Mouse (Mus musculus) hindbrain, embryonic 14.5 days (tissue): ENCODE measurements around the gene Fance. TPM values are rescaled to one million over a fixed set of nuclear protein-coding genes. Genes with fewer than 3 reads are reported as not detected.

ENCODE experiments used
- ATAC-seq: fragments of 200-750 bp; cut with Nextera tagmentation; 2 replicates; pipeline ENCODE4 v1.8.0; 2017; ENCODE audit warnings: moderate number of reproducible peaks, mild to moderate bottlenecking, moderate TSS enrichment, moderate library complexity; ENCODE audit not compliant: low FRiP score
- DNase-seq: peaks from one replicate; pipeline ENCODE4 v3.0.0-alpha.2; 2015; ENCODE audit warnings: low spot score
- H3K27ac ChIP-seq: fragments of 300-500 bp; sonication (generic); 2 replicates; pipeline ENCODE4 v1.5.1; 2014; ENCODE audit warnings: mild to moderate bottlenecking, moderate library complexity
- H3K27me3 ChIP-seq: fragments of 300-500 bp; sonication (generic); 2 replicates; pipeline ENCODE4 v1.6.1; 2014; ENCODE audit warnings: mild to moderate bottlenecking, low read length, mixed read lengths; ENCODE audit not compliant: control insufficient read depth, insufficient read depth
- H3K36me3 ChIP-seq: fragments of 300-500 bp; sonication (generic); replicated peaks from 2 replicates; pipeline ENCODE4 v1.6.1; 2014; ENCODE audit not compliant: control insufficient read depth, insufficient read depth
- H3K4me1 ChIP-seq: fragments of 300-500 bp; sonication (generic); replicated peaks from 2 replicates; pipeline ENCODE4 v1.6.1; 2014; ENCODE audit warnings: antibody characterized with exemption, low read length, mixed read lengths; ENCODE audit not compliant: control insufficient read depth, insufficient read depth
- H3K4me2 ChIP-seq: fragments of 300-500 bp; sonication (generic); replicated peaks from 2 replicates; pipeline ENCODE4 v1.6.1; 2014; ENCODE audit warnings: mild to moderate bottlenecking, moderate library complexity
- H3K4me3 ChIP-seq: fragments of 300-500 bp; sonication (generic); replicated peaks from 2 replicates; pipeline ENCODE4 v1.5.1; 2014; ENCODE audit warnings: mild to moderate bottlenecking, low read length
- H3K9ac ChIP-seq: fragments of 300-500 bp; sonication (generic); 2 replicates; pipeline ENCODE4 v1.6.1; 2014
- H3K9me3 ChIP-seq: fragments of 300-500 bp; sonication (generic); 2 replicates; pipeline ENCODE4 v1.6.1; 2016; ENCODE audit warnings: low read length; ENCODE audit not compliant: control insufficient read depth
- WGBS: fragments of 180-500 bp; shearing (Covaris S2); extraction: QIAGEN DNeasy Blood & Tissue Kit; methylation state at CpG from one replicate; pipeline ENCODE4 v1.1.7; 2014; 5-methylcytosine and 5-hydroxymethylcytosine counted together
- polyA plus RNA-seq: library from polyadenylated mRNA; unstranded; fragments of >200 nt; fragmentation: Nextera tagmentation; extraction: Ambion mirVana; gene quantifications from 2 replicates; pipeline ENCODE4 v1.2.1, GENCODE M21; 2014

The Fance gene
- polyA plus RNA-seq, 1 experiment from 2014 or later = 22.0 TPM

- no peak for DNase-seq
- Histone ChIP-seq H3K27me3 (peaks cover 29% of the 10 kb centered on the region), H3K4me3 (no peak overlapping the region), H3K27ac (no peak overlapping the region), H3K36me3 (no peaks in the 10 kb centered on the region), H3K4me2 (no peak overlapping the region), H3K9ac (no peak overlapping the region), H3K9me3 (no peaks in the 10 kb centered on the region), H3K4me1 (peaks cover 15% of the 10 kb centered on the region)
- WGBS = 84% methylated on average over 10 of the region's 10 CpGs
- no peak for ATAC-seq
Measured at GRCm38 (mm10) chr17:28347327-28347726, 34.0 kb downstream of the Fance start.

- Histone ChIP-seq H3K4me3 (no peak overlapping the region), H3K9ac (no peak overlapping the region), H3K36me3 (no peaks in the 10 kb centered on the region), H3K4me1 (peaks cover 15% of the 10 kb centered on the region), H3K4me2 (0 out of 2 replicates have a peak overlapping the region, but pooled peaks have one; percentile 91), H3K27me3 (peaks cover 34% of the 10 kb centered on the region), H3K9me3 (no peaks in the 10 kb centered on the region), H3K27ac (no peak overlapping the region)
- ATAC-seq (no peak), DNase-seq (no peak)
- WGBS = 68% methylated on average over 6 of the region's 6 CpGs
Measured at GRCm38 (mm10) chr17:28348211-28348610, 34.9 kb downstream of the Fance start.

GRCm38 (mm10) chr17:28349264-28349880 lies 36.1 kb downstream of the Fance start:
- peaks cover 15% of the 10 kb centered on the region for H3K4me1 ChIP-seq
- peak overlapping the region; percentile 54 for H3K4me3 ChIP-seq
- H3K27ac ChIP-seq = no peak overlapping the region
- ATAC-seq (no peak), DNase-seq (no peak)
- H3K9me3 ChIP-seq = no peaks in the 10 kb centered on the region
- H3K36me3 ChIP-seq = no peaks in the 10 kb centered on the region
- H3K4me2 ChIP-seq = peak overlapping the region; percentile 91
- H3K27me3 ChIP-seq = peaks cover 34% of the 10 kb centered on the region
- H3K9ac ChIP-seq = peak overlapping the region; percentile 54
- WGBS = 15% methylated on average over 12 of the region's 13 CpGs

- H3K36me3 ChIP-seq = no peaks in the 10 kb centered on the region
- peaks cover 34% of the 10 kb centered on the region for H3K27me3 ChIP-seq
- H3K4me1 ChIP-seq = peaks cover 15% of the 10 kb centered on the region
- no peak for DNase-seq
- H3K9me3 ChIP-seq = no peaks in the 10 kb centered on the region
- H3K4me2 ChIP-seq = peak overlapping the region; percentile 91
- H3K27ac ChIP-seq = 0 out of 2 replicates have a peak overlapping the region, but pooled peaks have one; percentile 43
- H3K4me3 ChIP-seq = peak overlapping the region; percentile 54
- under 1% methylated on average over 44 of the region's 54 CpGs for WGBS
- peak overlapping the region; percentile 54 for H3K9ac ChIP-seq
- peak; percentile 18; the same call in 1 of the 2 replicates for ATAC-seq
Measured at GRCm38 (mm10) chr17:28349901-28350465, 36.7 kb downstream of the Fance start.

- H3K27me3 ChIP-seq = peaks cover 29% of the 10 kb centered on the region
- H3K4me1 ChIP-seq = peaks cover 10% of the 10 kb centered on the region
- H3K27ac ChIP-seq = 0 out of 2 replicates have a peak within 1 kb of the TSS, but pooled peaks have one; percentile 43
- H3K4me3 ChIP-seq = peak within 1 kb of the TSS; percentile 54
- no peaks in the 10 kb centered on the region for H3K36me3 ChIP-seq
- DNase-seq (peak; percentile 57), ATAC-seq (peak; percentile 64)
- no peaks in the 10 kb centered on the region for H3K9me3 ChIP-seq
- under 1% methylated on average over 57 of the region's 73 CpGs for WGBS
- H3K4me2 ChIP-seq = peak within 1 kb of the TSS; percentile 91
- peak within 1 kb of the TSS; percentile 54 for H3K9ac ChIP-seq
Measured at GRCm38 (mm10) chr17:28350466-28351352, 37.4 kb downstream of the Fance start, which contains the start of gene Tead3. Tead3 (minus strand) TSS chr17:28350817.

GRCm38 (mm10) chr17:28351353-28351890 lies 38.1 kb downstream of the Fance start:
- peaks cover 5% of the 10 kb centered on the region for H3K4me1 ChIP-seq
- H3K9me3 ChIP-seq = no peaks in the 10 kb centered on the region
- ATAC-seq (peak; percentile 9; the same call in 1 of the 2 replicates), DNase-seq (no peak)
- peak overlapping the region; percentile 91 for H3K4me2 ChIP-seq
- peak overlapping the region; percentile 54 for H3K4me3 ChIP-seq
- peak overlapping the region; percentile 51 for H3K9ac ChIP-seq
- H3K27me3 ChIP-seq = peaks cover 29% of the 10 kb centered on the region
- WGBS = 2% methylated on average over 28 of the region's 29 CpGs
- H3K36me3 ChIP-seq = no peaks in the 10 kb centered on the region
- no peak overlapping the region for H3K27ac ChIP-seq

GRCm38 (mm10) chr17:28352018-28352417 lies 38.7 kb downstream of the Fance start:
- Histone ChIP-seq H3K4me2 (0 out of 2 replicates have a peak overlapping the region, but pooled peaks have one; percentile 91), H3K27ac (no peak overlapping the region), H3K9me3 (no peaks in the 10 kb centered on the region), H3K4me1 (peaks cover 5% of the 10 kb centered on the region), H3K9ac (no peak overlapping the region), H3K4me3 (0 out of 2 replicates have a peak overlapping the region, but pooled peaks have one; percentile 54), H3K27me3 (peaks cover 29% of the 10 kb centered on the region), H3K36me3 (no peaks in the 10 kb centered on the region)
- DNase-seq (no peak), ATAC-seq (no peak)
- WGBS = 13% methylated on average over 11 of the region's 11 CpGs

GRCm38 (mm10) chr17:28355871-28356270 lies 42.6 kb downstream of the Fance start:
- ATAC-seq (no peak), DNase-seq (no peak)
- H3K4me3 ChIP-seq = no peak overlapping the region
- peaks cover 3% of the 10 kb centered on the region for H3K4me1 ChIP-seq
- no peak overlapping the region for H3K27ac ChIP-seq
- no peak overlapping the region for H3K9ac ChIP-seq
- H3K9me3 ChIP-seq = no peaks in the 10 kb centered on the region
- H3K36me3 ChIP-seq = no peaks in the 10 kb centered on the region
- no peak overlapping the region for H3K4me2 ChIP-seq
- H3K27me3 ChIP-seq = peaks cover 42% of the 10 kb centered on the region
- WGBS = 87% methylated on average over 12 of the region's 12 CpGs
